Mouse (Mus musculus) limb, embryonic 13.5 days (tissue): ENCODE data around the gene Lbh. TPM values are rescaled to one million over a fixed set of nuclear protein-coding genes. Genes with fewer than 3 reads are reported as not detected.

Source experiments
- ATAC-seq: fragments of 200-750 bp; cut with Nextera tagmentation; 2 replicates; pipeline ENCODE4 v1.8.0; 2017; ENCODE audit warnings: low read depth, moderate number of reproducible peaks, moderate TSS enrichment; ENCODE audit not compliant: low FRiP score
- H3K27ac ChIP-seq: fragments of 300-500 bp; sonication (generic); 2 replicates; pipeline ENCODE4 v1.5.1; 2015; ENCODE audit warnings: inconsistent platforms, mild to moderate bottlenecking, moderate library complexity
- H3K27me3 ChIP-seq: fragments of 300-500 bp; sonication (generic); 2 replicates; pipeline ENCODE4 v1.6.1; 2015; ENCODE audit warnings: mild to moderate bottlenecking, inconsistent platforms
- H3K36me3 ChIP-seq: fragments of 300-500 bp; sonication (generic); 2 replicates; pipeline ENCODE4 v1.6.1; 2015; ENCODE audit warnings: inconsistent platforms, mild to moderate bottlenecking, moderate library complexity
- H3K4me1 ChIP-seq: fragments of 300-500 bp; sonication (generic); 2 replicates; pipeline ENCODE4 v1.6.1; 2015; ENCODE audit warnings: inconsistent platforms
- H3K4me2 ChIP-seq: fragments of 300-500 bp; sonication (generic); replicated peaks from 2 replicates; pipeline ENCODE4 v1.6.1; 2015; ENCODE audit warnings: inconsistent platforms, mild to moderate bottlenecking, moderate library complexity
- H3K4me3 ChIP-seq: fragments of 300-500 bp; sonication (generic); 2 replicates; pipeline ENCODE4 v1.5.1; 2015; ENCODE audit warnings: moderate library complexity, mild to moderate bottlenecking, inconsistent platforms
- H3K9ac ChIP-seq: fragments of 300-500 bp; sonication (generic); 2 replicates; pipeline ENCODE4 v1.6.1; 2015; ENCODE audit warnings: mild to moderate bottlenecking, inconsistent platforms
- H3K9me3 ChIP-seq: fragments of 300-500 bp; sonication (generic); 2 replicates; pipeline ENCODE4 v1.6.1; 2016; ENCODE audit warnings: inconsistent platforms
- WGBS: fragments of 180-500 bp; shearing (Covaris S2); methylation state at CpG from one replicate; pipeline ENCODE4 v1.1.7; 2015; 5-methylcytosine and 5-hydroxymethylcytosine counted together
- polyA plus RNA-seq: library from polyadenylated mRNA; unstranded; fragments of >200 nt; fragmentation: Nextera tagmentation; extraction: Ambion mirVana; gene quantifications from 2 replicates; pipeline ENCODE4 v1.2.1, GENCODE M21; 2015

The Lbh gene
- polyA plus RNA-seq, 1 experiment from 2014 or later, result 3.5 TPM

- WGBS, result 74% methylated on average over 2 of the region's 2 CpGs
- ATAC-seq, result no peak
- Histone ChIP-seq H3K27me3 (peaks cover 15% of the 10 kb centered on the region; the same call in 1 of the 2 replicates), H3K9ac (no peak overlapping the region), H3K36me3 (no peaks in the 10 kb centered on the region), H3K27ac (no peak overlapping the region), H3K4me1 (peaks cover 30% of the 10 kb centered on the region), H3K9me3 (no peaks in the 10 kb centered on the region), H3K4me3 (no peak overlapping the region), H3K4me2 (no peak overlapping the region)
These were observed 4.0 kb upstream of the Lbh start for GRCm38 (mm10) chr17:72914082-72914481.

- Histone ChIP-seq H3K4me3 (peak overlapping the region; percentile 65), H3K27me3 (peaks cover 17% of the 10 kb centered on the region; the same call in 1 of the 2 replicates), H3K4me1 (peaks cover 45% of the 10 kb centered on the region), H3K9ac (peak overlapping the region; percentile 82), H3K36me3 (peaks cover 12% of the 10 kb centered on the region), H3K27ac (peak overlapping the region; percentile 80), H3K4me2 (peak overlapping the region; percentile 84), H3K9me3 (no peaks in the 10 kb centered on the region)
- peak; percentile 4 for ATAC-seq
- under 1% methylated on average over 37 of the region's 37 CpGs for WGBS
These were observed 669 bp upstream of the Lbh start for GRCm38 (mm10) chr17:72917241-72918030.

GRCm38 (mm10) chr17:72918571-72919541, 751 bp downstream of the Lbh start:
- H3K9me3 ChIP-seq, result no peaks in the 10 kb centered on the region
- H3K36me3 ChIP-seq, result peaks cover 26% of the 10 kb centered on the region
- H3K4me3 ChIP-seq, result peak overlapping the region; percentile 65
- peak overlapping the region; percentile 82 for H3K9ac ChIP-seq
- peaks cover 17% of the 10 kb centered on the region; the same call in 1 of the 2 replicates for H3K27me3 ChIP-seq
- ATAC-seq, result peak; percentile 37
- H3K27ac ChIP-seq, result peak overlapping the region; percentile 80
- under 1% methylated on average over 54 of the region's 54 CpGs for WGBS
- H3K4me2 ChIP-seq, result peak overlapping the region; percentile 84
- peaks cover 47% of the 10 kb centered on the region for H3K4me1 ChIP-seq

DNA sequence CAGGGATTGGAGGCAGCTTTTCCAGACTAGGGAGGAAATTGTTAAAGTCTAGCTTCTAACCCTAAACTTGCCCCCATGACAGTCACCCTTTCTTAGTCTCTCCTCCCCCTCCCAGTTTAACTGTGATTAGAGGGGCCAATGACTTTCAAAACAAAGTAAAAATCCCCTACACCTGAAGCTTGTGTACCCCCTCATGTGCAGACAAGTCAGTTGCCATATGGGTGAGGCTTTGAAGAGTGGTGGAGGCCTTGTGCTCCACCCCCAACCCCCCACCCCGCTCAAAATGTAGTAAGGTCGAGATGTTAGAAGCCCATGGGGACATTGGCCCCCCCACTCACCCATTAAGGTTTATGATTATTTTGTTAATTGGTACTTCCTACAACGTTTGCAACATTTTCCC, 1.5 kb downstream of the Lbh start:
- 1% methylated on average over 3 of the region's 3 CpGs for WGBS
- H3K4me3 ChIP-seq, result peak overlapping the region; percentile 65
- ATAC-seq, result no peak
- H3K9me3 ChIP-seq, result no peaks in the 10 kb centered on the region
- H3K27ac ChIP-seq, result no peak overlapping the region; the same call in 1 of the 2 replicates
- H3K4me1 ChIP-seq, result peaks cover 51% of the 10 kb centered on the region
- peaks cover 32% of the 10 kb centered on the region for H3K36me3 ChIP-seq
- H3K27me3 ChIP-seq, result peaks cover 17% of the 10 kb centered on the region; the same call in 1 of the 2 replicates
- peak overlapping the region; percentile 84 for H3K4me2 ChIP-seq
- H3K9ac ChIP-seq, result peak overlapping the region; percentile 82

GRCm38 (mm10) chr17:72920430-72920829, 2.3 kb downstream of the Lbh start:
- Histone ChIP-seq H3K9ac (no peak overlapping the region), H3K27ac (no peak overlapping the region), H3K4me2 (peak overlapping the region; percentile 51), H3K4me1 (peaks cover 59% of the 10 kb centered on the region), H3K9me3 (no peaks in the 10 kb centered on the region), H3K4me3 (peak overlapping the region; percentile 28), H3K36me3 (peaks cover 40% of the 10 kb centered on the region), H3K27me3 (peaks cover 12% of the 10 kb centered on the region; the same call in 1 of the 2 replicates)
- no peak for ATAC-seq
- 16% methylated on average over 2 of the region's 2 CpGs for WGBS

DNA sequence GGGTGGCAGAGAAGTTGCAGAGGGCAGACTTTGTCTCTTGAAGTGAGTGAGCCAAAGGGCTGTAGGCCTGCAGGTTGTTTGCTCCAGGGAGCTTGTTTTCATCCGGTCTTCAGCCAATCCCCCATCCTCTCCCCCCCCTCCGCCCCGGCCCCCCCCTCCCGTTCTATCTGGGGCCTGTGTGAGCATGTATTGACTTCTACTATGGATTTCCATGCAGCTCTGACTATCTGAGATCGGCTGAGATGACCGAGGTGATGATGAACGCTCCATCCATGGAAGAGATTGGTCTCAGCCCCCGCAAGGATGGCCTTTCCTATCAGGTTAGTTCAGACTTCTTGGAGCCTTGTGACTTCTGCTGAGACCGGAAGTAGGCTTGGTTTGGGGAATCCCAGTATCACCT, 2.9 kb downstream of the Lbh start:
- 70% methylated on average over 7 of the region's 9 CpGs for WGBS
- Histone ChIP-seq H3K4me1 (peaks cover 64% of the 10 kb centered on the region), H3K27ac (no peak overlapping the region), H3K4me2 (peak overlapping the region; percentile 51), H3K27me3 (peaks cover 9% of the 10 kb centered on the region; the same call in 1 of the 2 replicates), H3K9ac (no peak overlapping the region), H3K36me3 (peaks cover 45% of the 10 kb centered on the region), H3K9me3 (no peaks in the 10 kb centered on the region), H3K4me3 (peak overlapping the region; percentile 28; the same call in 1 of the 2 replicates)
- ATAC-seq, result no peak

GRCm38 (mm10) chr17:72922206-72922605, 4.1 kb downstream of the Lbh start:
- peaks cover 72% of the 10 kb centered on the region for H3K4me1 ChIP-seq
- 53% methylated on average over 5 of the region's 5 CpGs for WGBS
- peaks cover 2% of the 10 kb centered on the region; the same call in 1 of the 2 replicates for H3K27me3 ChIP-seq
- H3K4me3 ChIP-seq, result no peak overlapping the region; the same call in 1 of the 2 replicates
- H3K9me3 ChIP-seq, result no peaks in the 10 kb centered on the region
- peaks cover 57% of the 10 kb centered on the region for H3K36me3 ChIP-seq
- H3K9ac ChIP-seq, result no peak overlapping the region
- peak overlapping the region; percentile 51 for H3K4me2 ChIP-seq
- H3K27ac ChIP-seq, result no peak overlapping the region
- no peak for ATAC-seq

DNA sequence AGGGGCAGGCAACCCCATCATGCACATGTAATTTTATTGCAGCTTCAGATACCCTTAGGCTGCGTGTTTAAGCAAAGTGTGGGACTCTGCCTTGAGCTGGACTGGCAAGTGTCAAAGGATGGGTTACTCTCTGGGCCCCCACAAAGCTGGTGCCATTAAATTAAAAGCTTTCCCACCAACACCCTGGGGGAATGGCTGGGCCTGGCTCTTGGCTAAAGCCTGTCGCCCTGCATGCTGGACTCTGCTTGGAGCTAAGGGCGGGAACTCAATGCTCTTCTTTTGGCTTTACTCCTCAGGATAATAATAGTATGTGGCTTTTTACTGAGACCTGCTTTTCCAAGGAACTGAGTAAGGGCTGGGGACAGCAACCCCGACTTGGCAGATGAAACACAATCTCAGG, 5.2 kb downstream of the Lbh start:
- 72% methylated on average over 4 of the region's 4 CpGs for WGBS
- peaks cover 67% of the 10 kb centered on the region for H3K4me1 ChIP-seq
- peaks cover 2% of the 10 kb centered on the region; the same call in 1 of the 2 replicates for H3K27me3 ChIP-seq
- no peak overlapping the region for H3K27ac ChIP-seq
- H3K36me3 ChIP-seq, result peaks cover 60% of the 10 kb centered on the region
- H3K4me3 ChIP-seq, result no peak overlapping the region
- ATAC-seq, result no peak
- no peaks in the 10 kb centered on the region for H3K9me3 ChIP-seq
- no peak overlapping the region for H3K9ac ChIP-seq
- H3K4me2 ChIP-seq, result no peak overlapping the region

DNA sequence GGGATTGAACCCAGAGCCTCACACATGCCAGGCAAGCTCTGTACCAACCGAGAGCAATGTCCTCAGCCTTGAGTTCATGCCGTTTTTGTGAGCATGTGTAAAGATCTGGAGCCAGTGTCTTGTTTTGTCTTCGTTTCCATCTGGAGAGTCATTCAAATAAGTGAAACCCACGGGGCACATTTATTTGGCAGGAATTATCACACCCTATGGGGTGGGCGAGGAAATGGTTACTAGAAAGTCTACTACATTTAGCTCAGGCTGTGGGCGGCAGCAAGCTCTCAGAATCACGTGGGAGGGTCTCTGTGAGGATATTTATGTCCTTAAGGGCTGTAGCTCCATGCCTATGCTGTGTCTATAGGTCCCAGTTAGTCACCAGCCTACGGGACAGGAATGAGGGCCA, 6.2 kb downstream of the Lbh start:
- 66% methylated on average over 8 of the region's 8 CpGs for WGBS
- H3K27ac ChIP-seq, result no peak overlapping the region
- peaks cover 67% of the 10 kb centered on the region for H3K4me1 ChIP-seq
- ATAC-seq, result no peak; the same call in 1 of the 2 replicates
- peaks cover 70% of the 10 kb centered on the region for H3K36me3 ChIP-seq
- H3K9ac ChIP-seq, result no peak overlapping the region
- no peak overlapping the region for H3K4me2 ChIP-seq
- no peak overlapping the region for H3K4me3 ChIP-seq
- H3K27me3 ChIP-seq, result peaks cover 2% of the 10 kb centered on the region; the same call in 1 of the 2 replicates
- no peaks in the 10 kb centered on the region for H3K9me3 ChIP-seq

- Histone ChIP-seq H3K27ac (peak overlapping the region; percentile 61; the same call in 1 of the 2 replicates), H3K27me3 (peaks cover 2% of the 10 kb centered on the region; the same call in 1 of the 2 replicates), H3K4me2 (no peak overlapping the region), H3K36me3 (peaks cover 73% of the 10 kb centered on the region), H3K4me3 (no peak overlapping the region), H3K9me3 (no peaks in the 10 kb centered on the region), H3K4me1 (peaks cover 61% of the 10 kb centered on the region), H3K9ac (no peak overlapping the region)
- no peak for ATAC-seq
- 86% methylated on average over 6 of the region's 6 CpGs for WGBS
These were observed 7.0 kb downstream of the Lbh start for GRCm38 (mm10) chr17:72925111-72925510.

DNA sequence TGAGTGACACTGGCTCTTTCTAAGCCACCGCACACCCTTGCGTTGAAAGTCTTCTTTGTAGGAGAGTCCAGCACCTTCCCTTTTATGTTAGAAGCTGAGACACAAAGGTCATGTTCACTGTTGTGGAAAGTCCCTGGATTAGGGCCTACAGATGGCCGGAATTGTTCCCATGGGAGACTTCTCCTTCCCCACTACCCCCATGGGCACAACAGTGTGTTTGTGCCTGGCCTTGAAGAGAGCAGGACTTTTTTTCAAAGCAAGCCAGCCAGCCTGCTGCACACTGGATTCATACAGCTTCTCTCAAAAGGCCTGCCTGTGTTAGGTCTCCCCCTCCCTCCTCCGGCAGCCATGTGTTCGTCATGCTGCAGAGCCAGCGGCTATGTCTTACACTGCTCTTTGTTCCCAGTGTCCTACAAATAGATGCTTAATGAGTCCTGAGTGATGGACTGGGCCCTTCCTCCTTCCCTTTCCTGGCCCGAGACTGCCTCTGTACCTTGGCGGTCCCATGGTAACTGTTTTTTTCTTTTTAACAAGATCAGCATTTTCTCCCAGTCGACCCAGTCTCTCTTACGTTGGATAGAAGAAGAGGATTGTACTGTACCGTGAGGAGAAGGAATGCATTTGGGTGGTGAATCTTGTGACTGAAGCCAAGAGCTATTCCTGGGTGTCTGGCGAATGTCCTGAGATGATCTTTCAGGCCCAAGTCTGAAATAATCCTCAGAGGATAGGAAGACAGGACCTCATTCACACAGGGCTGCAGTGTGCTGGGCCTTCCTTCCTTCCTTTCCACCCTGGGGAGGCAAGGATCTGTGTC, 7.9 kb downstream of the Lbh start:
- WGBS, result 56% methylated on average over 12 of the region's 12 CpGs
- H3K27ac ChIP-seq, result peak overlapping the region; percentile 61
- no peaks in the 10 kb centered on the region for H3K9me3 ChIP-seq
- peaks cover 80% of the 10 kb centered on the region for H3K36me3 ChIP-seq
- H3K4me1 ChIP-seq, result peaks cover 52% of the 10 kb centered on the region
- ATAC-seq, result peak; percentile 57
- peaks cover 2% of the 10 kb centered on the region; the same call in 1 of the 2 replicates for H3K27me3 ChIP-seq
- H3K4me2 ChIP-seq, result peak overlapping the region; percentile 19; the same call in 1 of the 2 replicates
- no peak overlapping the region for H3K4me3 ChIP-seq
- H3K9ac ChIP-seq, result no peak overlapping the region
